Mouse (Mus musculus): ENCODE measurements around the gene Tmcc1. TPM values are rescaled to one million over a fixed set of nuclear protein-coding genes. Genes with fewer than 3 reads are reported as not detected.

Tmcc1 gene
- polyA plus RNA-seq, 1 experiment from 2014 or later = 27.1 TPM

DNA sequence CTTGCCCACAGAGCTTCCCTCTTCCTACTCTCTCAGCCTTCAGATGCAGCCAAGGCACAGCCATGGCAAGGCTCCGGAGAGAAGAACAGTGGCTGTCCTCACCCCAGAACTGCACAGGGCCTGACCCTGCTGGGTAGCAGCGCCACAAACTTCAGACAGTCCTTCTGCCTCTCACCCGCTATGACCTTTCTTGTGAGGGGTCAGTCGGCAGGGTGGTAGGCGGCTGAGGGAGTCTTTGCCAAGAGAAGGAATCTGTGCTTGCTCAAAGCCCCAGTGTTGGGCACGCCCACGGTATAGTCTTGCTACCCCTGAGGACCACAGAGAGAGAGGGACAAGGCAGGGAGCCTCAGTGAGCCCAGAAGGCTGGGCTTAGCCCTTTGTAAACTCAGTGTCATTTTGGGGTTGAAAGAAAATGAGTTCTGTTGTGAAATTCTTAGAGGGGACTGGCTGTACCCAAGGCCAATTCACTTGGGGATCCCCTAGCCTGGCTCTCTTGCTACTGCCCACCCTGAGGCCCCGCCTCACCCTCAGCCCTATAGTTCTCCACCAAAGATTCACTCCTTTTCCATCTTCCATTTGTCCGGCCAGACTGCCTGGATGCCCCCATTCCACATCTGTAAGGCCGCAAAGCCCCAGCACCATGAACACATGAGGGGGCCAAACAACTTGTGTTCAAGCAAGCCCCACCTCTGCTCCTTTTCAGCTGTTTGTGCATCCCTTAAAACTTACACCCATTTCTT lies 201.2 kb downstream of the Tmcc1 start:
- H3K4me1 ChIP-seq (ENCODE audit: control insufficient read depth, insufficient read depth, low read length) = peaks cover 14% of the 10 kb centered on the region
- H3K9ac ChIP-seq (ENCODE audit: low read depth, low read length) = no peak overlapping the region
- peak overlapping the region; percentile 12; the same call in 1 of the 2 replicates for H3K4me3 ChIP-seq (ENCODE audit: low read depth, low read length)
- no peaks in the 10 kb centered on the region for H3K36me3 ChIP-seq (ENCODE audit: control insufficient read depth, insufficient read depth, low read length)
- H3K4me2 ChIP-seq (ENCODE audit: low read length) = peak overlapping the region; percentile 20; the same call in 1 of the 2 replicates
- no peak overlapping the region for H3K27ac ChIP-seq (ENCODE audit: low read length)
- H3K27me3 ChIP-seq (ENCODE audit: control insufficient read depth, insufficient read depth, low read depth, low read length) = peaks cover 46% of the 10 kb centered on the region
- no peaks in the 10 kb centered on the region for H3K9me3 ChIP-seq (replicated peaks; ENCODE audit: control insufficient read depth, low read length, poor library complexity, severe bottlenecking)
- 36% methylated on average over 10 of the region's 10 CpGs for WGBS
- no peak for ATAC-seq

DNA sequence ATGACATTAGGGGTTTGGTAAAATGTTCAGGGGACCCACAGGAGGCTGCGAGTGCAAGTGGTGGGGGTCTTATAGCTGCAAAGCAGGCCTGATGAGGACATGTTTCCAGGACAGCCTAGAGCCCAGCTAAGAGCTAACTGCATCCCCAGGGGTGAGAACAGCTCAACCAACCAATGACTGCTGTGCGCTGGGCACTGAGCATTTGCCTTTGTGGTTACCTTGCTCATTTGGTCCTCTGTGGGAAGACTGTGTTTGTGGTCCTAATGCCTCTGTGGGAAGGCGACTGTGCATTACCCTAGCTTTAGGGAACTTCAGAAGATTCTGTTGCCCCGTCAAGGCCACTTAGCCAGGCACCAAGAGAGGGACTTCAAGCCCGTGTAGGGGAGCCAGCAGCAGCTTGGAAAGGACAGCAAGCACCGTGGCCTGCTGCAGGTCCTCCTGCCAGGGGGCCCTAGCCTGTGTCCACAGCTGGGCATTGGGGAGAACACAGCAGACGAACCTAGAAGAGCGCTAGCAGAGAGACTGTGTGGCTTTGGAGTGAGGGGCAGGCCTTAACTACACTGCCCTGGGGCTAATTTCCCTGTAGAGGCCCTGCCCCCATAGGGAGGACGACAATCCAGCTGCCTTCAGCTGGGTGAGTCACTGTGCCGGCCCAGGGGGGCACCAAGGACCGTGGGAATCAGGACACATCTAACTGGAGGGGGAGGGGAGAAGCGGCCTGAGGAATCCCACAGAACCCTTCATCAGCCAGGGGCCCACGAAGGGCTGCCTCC lies 202.0 kb downstream of the Tmcc1 start:
- Histone ChIP-seq H3K9ac (ENCODE audit: low read depth, low read length) (no peak overlapping the region), H3K27me3 (ENCODE audit: control insufficient read depth, insufficient read depth, low read depth, low read length) (peaks cover 46% of the 10 kb centered on the region), H3K36me3 (ENCODE audit: control insufficient read depth, insufficient read depth, low read length) (no peaks in the 10 kb centered on the region), H3K9me3 (replicated peaks; ENCODE audit: control insufficient read depth, low read length, poor library complexity, severe bottlenecking) (no peaks in the 10 kb centered on the region), H3K4me1 (ENCODE audit: control insufficient read depth, insufficient read depth, low read length) (peaks cover 20% of the 10 kb centered on the region), H3K4me2 (ENCODE audit: low read length) (peak overlapping the region; percentile 24; the same call in 1 of the 2 replicates), H3K27ac (ENCODE audit: low read length) (no peak overlapping the region), H3K4me3 (ENCODE audit: low read depth, low read length) (peak overlapping the region; percentile 12; the same call in 1 of the 2 replicates)
- WGBS = 30% methylated on average over 13 of the region's 13 CpGs
- ATAC-seq = no peak

- Histone ChIP-seq H3K36me3 (ENCODE audit: control insufficient read depth, insufficient read depth, low read length) (no peaks in the 10 kb centered on the region), H3K4me1 (ENCODE audit: control insufficient read depth, insufficient read depth, low read length) (peaks cover 22% of the 10 kb centered on the region), H3K9me3 (replicated peaks; ENCODE audit: control insufficient read depth, low read length, poor library complexity, severe bottlenecking) (no peaks in the 10 kb centered on the region), H3K4me3 (ENCODE audit: low read depth, low read length) (no peak overlapping the region), H3K27me3 (ENCODE audit: control insufficient read depth, insufficient read depth, low read depth, low read length) (peaks cover 40% of the 10 kb centered on the region), H3K27ac (ENCODE audit: low read length) (no peak overlapping the region), H3K9ac (ENCODE audit: low read depth, low read length) (no peak overlapping the region), H3K4me2 (ENCODE audit: low read length) (no peak overlapping the region; the same call in 1 of the 2 replicates)
- ATAC-seq = no peak
- WGBS = 83% methylated on average over 9 of the region's 9 CpGs
Observed at GRCm38 (mm10) chr6:115990479-115990878, 202.8 kb downstream of the Tmcc1 start.

DNA sequence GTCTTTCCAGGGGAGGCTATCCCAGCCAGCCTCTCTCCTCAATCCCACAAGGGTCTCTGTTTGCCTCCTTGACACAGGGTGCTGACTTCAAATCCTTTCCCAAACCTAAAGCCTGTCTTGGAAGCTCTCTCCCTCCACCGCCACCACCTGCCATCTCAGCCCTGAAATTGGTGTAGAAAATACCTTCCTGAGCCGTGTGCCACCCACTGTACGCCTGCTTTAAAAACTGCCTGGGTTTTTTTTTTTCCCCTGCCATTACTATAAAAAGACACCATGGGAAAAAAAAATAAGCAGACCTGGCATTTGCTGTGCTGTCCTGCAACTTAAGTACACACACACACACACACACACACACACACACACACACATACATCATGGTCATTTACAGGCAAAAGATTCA lies 203.2 kb downstream of the Tmcc1 start:
- Histone ChIP-seq H3K9me3 (replicated peaks; ENCODE audit: control insufficient read depth, low read length, poor library complexity, severe bottlenecking) (no peaks in the 10 kb centered on the region), H3K27me3 (ENCODE audit: control insufficient read depth, insufficient read depth, low read depth, low read length) (peaks cover 39% of the 10 kb centered on the region), H3K9ac (ENCODE audit: low read depth, low read length) (no peak overlapping the region), H3K4me3 (ENCODE audit: low read depth, low read length) (no peak overlapping the region), H3K4me1 (ENCODE audit: control insufficient read depth, insufficient read depth, low read length) (peaks cover 18% of the 10 kb centered on the region; the same call in 1 of the 2 replicates), H3K4me2 (ENCODE audit: low read length) (no peak overlapping the region), H3K36me3 (ENCODE audit: control insufficient read depth, insufficient read depth, low read length) (no peaks in the 10 kb centered on the region), H3K27ac (ENCODE audit: low read length) (no peak overlapping the region)
- 83% methylated on average over 3 of the region's 3 CpGs for WGBS
- no peak for ATAC-seq

DNA sequence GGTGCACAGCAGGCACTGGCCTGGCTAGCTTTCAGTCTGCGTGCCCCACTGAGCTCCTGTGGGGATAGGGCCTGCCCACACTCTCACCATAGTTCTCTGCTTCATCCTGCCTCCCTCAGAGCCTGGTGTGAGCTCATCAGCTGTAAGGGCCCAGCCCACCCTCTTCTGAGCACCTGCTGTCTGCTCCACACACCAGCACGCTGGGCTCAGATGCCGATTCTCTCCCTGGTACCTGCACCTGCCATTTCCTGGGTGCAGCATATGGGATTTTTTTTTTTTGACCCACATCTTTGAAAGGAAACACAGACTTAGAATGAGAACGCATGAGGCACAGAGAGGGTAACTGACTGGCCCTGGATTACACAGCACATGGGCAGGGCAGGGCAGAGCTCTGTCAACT lies 203.7 kb downstream of the Tmcc1 start:
- Histone ChIP-seq H3K4me2 (ENCODE audit: low read length) (no peak overlapping the region), H3K9me3 (replicated peaks; ENCODE audit: control insufficient read depth, low read length, poor library complexity, severe bottlenecking) (no peaks in the 10 kb centered on the region), H3K4me3 (ENCODE audit: low read depth, low read length) (no peak overlapping the region), H3K36me3 (ENCODE audit: control insufficient read depth, insufficient read depth, low read length) (no peaks in the 10 kb centered on the region), H3K27me3 (ENCODE audit: control insufficient read depth, insufficient read depth, low read depth, low read length) (peaks cover 39% of the 10 kb centered on the region), H3K4me1 (ENCODE audit: control insufficient read depth, insufficient read depth, low read length) (peaks cover 18% of the 10 kb centered on the region; the same call in 1 of the 2 replicates), H3K27ac (ENCODE audit: low read length) (no peak overlapping the region), H3K9ac (ENCODE audit: low read depth, low read length) (no peak overlapping the region)
- no peak for ATAC-seq
- 63% methylated on average over 4 of the region's 4 CpGs for WGBS

GRCm38 (mm10) chr6:115989032-115989431 lies 204.3 kb downstream of the Tmcc1 start:
- H3K27ac ChIP-seq (ENCODE audit: low read length) = no peak overlapping the region
- no peak overlapping the region for H3K9ac ChIP-seq (ENCODE audit: low read depth, low read length)
- no peak overlapping the region for H3K4me2 ChIP-seq (ENCODE audit: low read length)
- no peaks in the 10 kb centered on the region for H3K9me3 ChIP-seq (replicated peaks; ENCODE audit: control insufficient read depth, low read length, poor library complexity, severe bottlenecking)
- 74% methylated on average over 5 of the region's 5 CpGs for WGBS
- H3K4me3 ChIP-seq (ENCODE audit: low read depth, low read length) = no peak overlapping the region
- H3K4me1 ChIP-seq (ENCODE audit: control insufficient read depth, insufficient read depth, low read length) = peaks cover 15% of the 10 kb centered on the region; the same call in 1 of the 2 replicates
- peaks cover 34% of the 10 kb centered on the region for H3K27me3 ChIP-seq (ENCODE audit: control insufficient read depth, insufficient read depth, low read depth, low read length)
- H3K36me3 ChIP-seq (ENCODE audit: control insufficient read depth, insufficient read depth, low read length) = no peaks in the 10 kb centered on the region
- ATAC-seq = no peak

- Histone ChIP-seq H3K9ac (ENCODE audit: low read depth, low read length) (no peak overlapping the region), H3K4me2 (ENCODE audit: low read length) (no peak overlapping the region), H3K36me3 (ENCODE audit: control insufficient read depth, insufficient read depth, low read length) (no peaks in the 10 kb centered on the region), H3K27me3 (ENCODE audit: control insufficient read depth, insufficient read depth, low read depth, low read length) (peaks cover 16% of the 10 kb centered on the region), H3K4me1 (ENCODE audit: control insufficient read depth, insufficient read depth, low read length) (peaks cover 7% of the 10 kb centered on the region; the same call in 1 of the 2 replicates), H3K27ac (ENCODE audit: low read length) (no peak overlapping the region), H3K4me3 (ENCODE audit: low read depth, low read length) (no peak overlapping the region), H3K9me3 (replicated peaks; ENCODE audit: control insufficient read depth, low read length, poor library complexity, severe bottlenecking) (no peaks in the 10 kb centered on the region)
- WGBS = 61% methylated on average over 9 of the region's 9 CpGs
- ATAC-seq = no peak
Observed at GRCm38 (mm10) chr6:115987096-115987747, 206.1 kb downstream of the Tmcc1 start.

GRCm38 (mm10) chr6:115986472-115987095 lies 206.7 kb downstream of the Tmcc1 start:
- 42% methylated on average over 12 of the region's 12 CpGs for WGBS
- Histone ChIP-seq H3K4me3 (ENCODE audit: low read depth, low read length) (no peak overlapping the region), H3K9me3 (replicated peaks; ENCODE audit: control insufficient read depth, low read length, poor library complexity, severe bottlenecking) (no peaks in the 10 kb centered on the region), H3K27me3 (ENCODE audit: control insufficient read depth, insufficient read depth, low read depth, low read length) (peaks cover 10% of the 10 kb centered on the region), H3K4me2 (ENCODE audit: low read length) (no peak overlapping the region), H3K36me3 (ENCODE audit: control insufficient read depth, insufficient read depth, low read length) (no peaks in the 10 kb centered on the region), H3K9ac (ENCODE audit: low read depth, low read length) (no peak overlapping the region), H3K4me1 (ENCODE audit: control insufficient read depth, insufficient read depth, low read length) (peaks cover 7% of the 10 kb centered on the region; the same call in 1 of the 2 replicates), H3K27ac (ENCODE audit: low read length) (no peak overlapping the region)
- ATAC-seq = no peak
